Mouse (Mus musculus) CH12.LX (cell line): ENCODE data around the gene Hbq1b. TPM values are rescaled to one million over a fixed set of nuclear protein-coding genes. Genes with fewer than 3 reads are reported as not detected.
"Not testable (repeated sequence)": the region's sequence is repeated elsewhere in the genome, so short reads cannot be mapped to it uniquely, and the experiment has no call there.

ENCODE experiments used
- DNase-seq: peaks from one replicate; pipeline ENCODE4 v3.0.0-alpha.2; 2013; ENCODE audit errors: extremely low read depth
- H3K27ac ChIP-seq: 2 replicates; pipeline ENCODE4 v1.5.1; 2012; ENCODE audit warnings: low read depth, mild to moderate bottlenecking, control low read depth, moderate library complexity; ENCODE audit not compliant: insufficient read depth
- H3K27me3 ChIP-seq: replicated peaks from 2 replicates; pipeline ENCODE3; 2012; ENCODE audit warnings: inconsistent platforms
- H3K36me3 ChIP-seq, 2 experiments: replicated peaks in 1 of 2; 2 replicates each; pipeline versions ENCODE3 to v1.6.1; 2012; ENCODE audit warnings: inconsistent platforms in 1 of 2, low read length in 1 of 2, mild to moderate bottlenecking in 1 of 2, mixed read lengths in 1 of 2, moderate library complexity in 1 of 2; ENCODE audit not compliant: control insufficient read depth in 1 of 2, insufficient read depth in 1 of 2
- H3K4me1 ChIP-seq, 2 experiments: 2 replicates each; pipeline ENCODE4 v1.6.1; 2012; ENCODE audit warnings: inconsistent platforms in 1 of 2, moderate library complexity in 1 of 2; ENCODE audit not compliant: insufficient read depth in 2 of 2, control insufficient read depth in 1 of 2
- H3K4me2 ChIP-seq: 2 replicates; pipeline ENCODE4 v1.6.1; 2012; ENCODE audit warnings: low read depth, mild to moderate bottlenecking, control low read depth; ENCODE audit not compliant: poor library complexity, insufficient read depth, severe bottlenecking
- H3K4me3 ChIP-seq, 3 experiments: fragments of 150-350 bp in 1 of 3; sonication (generic) in 1 of 3; replicated peaks in 1 of 3; 2 replicates each; pipeline versions ENCODE3 to v1.5.1; 2011 to 2012; ENCODE audit warnings: low read depth in 2 of 3, low read length in 2 of 3, mild to moderate bottlenecking in 2 of 3, moderate library complexity in 2 of 3, control low read depth in 1 of 3, improper control_type of control experiment in 1 of 3, inconsistent platforms in 1 of 3, mixed read lengths in 1 of 3; ENCODE audit not compliant: poor library complexity in 1 of 3
- H3K79me2 ChIP-seq: replicated peaks from 2 replicates; pipeline ENCODE4 v1.6.1; 2012; ENCODE audit warnings: mild to moderate bottlenecking, moderate library complexity; ENCODE audit not compliant: control insufficient read depth, poor library complexity, insufficient read depth, severe bottlenecking; ENCODE audit errors: extremely low read depth
- H3K9ac ChIP-seq: 2 replicates; pipeline ENCODE4 v1.6.1; 2012; ENCODE audit warnings: low read depth, mild to moderate bottlenecking, control low read depth, moderate library complexity; ENCODE audit not compliant: insufficient read depth
- H3K9me3 ChIP-seq: replicated peaks from 2 replicates; pipeline ENCODE3; 2012; ENCODE audit warnings: low read length, inconsistent platforms, mixed read lengths
- CTCF ChIP-seq, 2 experiments: IDR thresholded peaks in 1 of 2; conservative IDR thresholded peaks in 1 of 2; 2 replicates each; pipeline ENCODE4 v1.5.1; 2011 to 2012; ENCODE audit warnings: low read depth in 2 of 2, low read length in 2 of 2, improper control_type of control experiment in 1 of 2, inconsistent platforms in 1 of 2, mild to moderate bottlenecking in 1 of 2, moderate library complexity in 1 of 2
- E2F4 ChIP-seq: IDR thresholded peaks from 2 replicates; pipeline ENCODE4 v1.6.1; 2011; ENCODE audit warnings: low read depth, low read length, improper control_type of control experiment; ENCODE audit not compliant: insufficient replicate concordance
- dilution Hi-C: fragments of 300-500 bp; cut with MboI; formaldehyde crosslinking; loops from 2 replicates; pipeline ENCODE4 v1.14.3; 2020; ENCODE audit warnings: low sequenced_read_pairs; ENCODE audit not compliant: extremely low pct_unique_long_range_greater_than_20kb, extremely low pct_ligation_motif_present
- in situ Hi-C: fragments of 300-500 bp; cut with MboI; formaldehyde crosslinking; loops from 3 replicates; pipeline ENCODE4 v1.14.3; 2019; ENCODE audit warnings: low sequenced_read_pairs, low pct_ligation_motif_present, low pct_unique_long_range_greater_than_20kb, mixed read lengths
- polyA plus RNA-seq: library from polyadenylated mRNA; unstranded; fragments of >175 nt; gene quantifications from 2 replicates; pipeline ENCODE4 v1.2.1, GENCODE M21; 2012; ENCODE audit warnings: low read depth; ENCODE audit not compliant: insufficient read length
- total RNA-seq, 2 experiments: library from RNA; depleted of rRNA; stranded (reverse); fragments of 300-350 nt in 1 of 2; fragments of >200 nt in 1 of 2; gene quantifications; 2 replicates each; pipeline ENCODE4 v1.2.3; 2012 to 2014

Hbq1b gene
- total and polyA plus RNA-seq, 3 experiments, result not detected

GRCm38 (mm10) chr11:32281416-32282144, 5.2 kb upstream of the Hbq1b start:
- Histone ChIP-seq H3K27me3 (peaks cover 13% of the 10 kb centered on the region), H3K27ac (no peak overlapping the region), H3K9ac (no peak overlapping the region), H3K36me3 (no peaks in the 10 kb centered on the region), H3K79me2 (no peaks in the 10 kb centered on the region), H3K4me3 (no peak overlapping the region), H3K4me1 (peaks cover 4 to 19% of the 10 kb centered on the region in 2 experiments; a peak in 3 of 4 replicates), H3K9me3 (no peaks in the 10 kb centered on the region), H3K4me2 (no peak overlapping the region)
- no peak for DNase-seq
- in situ Hi-C loops, result no loop called here
- TF ChIP-seq CTCF (conservative IDR thresholded peaks at IDR 0.05 in 1 of 2, IDR thresholded peaks at IDR 0.05 in 1 of 2; ENCODE audit: low read depth in 2 of 2, low read length in 2 of 2) (no peak), E2F4 (no peak)
- dilution Hi-C loops, result no loop called here

GRCm38 (mm10) chr11:32283091-32283777, 3.5 kb upstream of the Hbq1b start, which contains the start of gene Hba-a1:
Gene Hba-a1 (plus strand): TSS chr11:32283511.
- H3K36me3 ChIP-seq, H3K9me3 ChIP-seq, H3K4me3 ChIP-seq, H3K27ac ChIP-seq, dilution Hi-C loops, DNase-seq, H3K9ac ChIP-seq, H3K79me2 ChIP-seq, in situ Hi-C loops: not testable (repeated sequence)
- peaks cover 14% of the 10 kb centered on the region for H3K27me3 ChIP-seq
- peaks cover 4 to 20% of the 10 kb centered on the region in 2 experiments; a peak in 3 of 4 replicates for H3K4me1 ChIP-seq
- H3K4me2 ChIP-seq, result peak within 1 kb of the TSS; percentile 29; the same call in 1 of the 2 replicates

GRCm38 (mm10) chr11:32284582-32284981, 2.2 kb upstream of the Hbq1b start:
- H3K4me3 ChIP-seq, H3K9ac ChIP-seq, H3K27ac ChIP-seq, dilution Hi-C loops, H3K9me3 ChIP-seq, H3K4me2 ChIP-seq, DNase-seq, H3K36me3 ChIP-seq, H3K79me2 ChIP-seq, in situ Hi-C loops: not testable (repeated sequence)
- peaks cover 14% of the 10 kb centered on the region for H3K27me3 ChIP-seq
- H3K4me1 ChIP-seq, result peaks cover 2 to 20% of the 10 kb centered on the region in 2 experiments; a peak in 2 of 4 replicates
